Mouse (Mus musculus): ENCODE measurements around the gene Vps13d. TPM values are rescaled to one million over a fixed set of nuclear protein-coding genes. Genes with fewer than 3 reads are reported as not detected.

Vps13d gene
- total RNA-seq, 2 experiments from 2014 or later: 26.1 to 37.3 TPM

- peak; percentile 59 for ATAC-seq (replicated peaks; ENCODE audit: poor library complexity, severe bottlenecking)
Measured at GRCm38 (mm10) chr4:145161243-145161642, 33.6 kb downstream of the Vps13d start.

GRCm38 (mm10) chr4:145155956-145156355 lies 38.8 kb downstream of the Vps13d start:
- peak; percentile 98 for ATAC-seq (replicated peaks; ENCODE audit: poor library complexity, severe bottlenecking)

GRCm38 (mm10) chr4:145151103-145151486 lies 43.7 kb downstream of the Vps13d start:
- no peak for ATAC-seq (replicated peaks; ENCODE audit: poor library complexity, severe bottlenecking)

GRCm38 (mm10) chr4:145150345-145151102 lies 44.3 kb downstream of the Vps13d start:
- ATAC-seq (replicated peaks; ENCODE audit: poor library complexity, severe bottlenecking): no peak

GRCm38 (mm10) chr4:145147006-145147961 lies 47.5 kb downstream of the Vps13d start:
- ATAC-seq (replicated peaks; ENCODE audit: poor library complexity, severe bottlenecking): no peak; the same call in 1 of the 2 replicates

- ATAC-seq (replicated peaks; ENCODE audit: poor library complexity, severe bottlenecking): peak; percentile 46
Measured at GRCm38 (mm10) chr4:145143533-145143932, 51.3 kb downstream of the Vps13d start.

GRCm38 (mm10) chr4:145136705-145137104 lies 58.1 kb downstream of the Vps13d start:
- ATAC-seq (replicated peaks; ENCODE audit: poor library complexity, severe bottlenecking): no peak

GRCm38 (mm10) chr4:145135473-145135872 lies 59.3 kb downstream of the Vps13d start:
- ATAC-seq (replicated peaks; ENCODE audit: poor library complexity, severe bottlenecking): no peak

- no peak for ATAC-seq (replicated peaks; ENCODE audit: poor library complexity, severe bottlenecking)
Measured at GRCm38 (mm10) chr4:145130772-145131171, 64.0 kb downstream of the Vps13d start.

GRCm38 (mm10) chr4:145129956-145130548 lies 64.8 kb downstream of the Vps13d start:
- peak; percentile 92 for ATAC-seq (replicated peaks; ENCODE audit: poor library complexity, severe bottlenecking)

GRCm38 (mm10) chr4:145125463-145126220 lies 69.2 kb downstream of the Vps13d start:
- no peak for ATAC-seq (replicated peaks; ENCODE audit: poor library complexity, severe bottlenecking)

GRCm38 (mm10) chr4:145124419-145124818 lies 70.4 kb downstream of the Vps13d start:
- no peak for ATAC-seq (replicated peaks; ENCODE audit: poor library complexity, severe bottlenecking)

- peak; percentile 98 for ATAC-seq (replicated peaks; ENCODE audit: poor library complexity, severe bottlenecking)
Measured at GRCm38 (mm10) chr4:145111641-145112040, 83.2 kb downstream of the Vps13d start.

GRCm38 (mm10) chr4:145110736-145111135 lies 84.1 kb downstream of the Vps13d start:
- ATAC-seq (replicated peaks; ENCODE audit: poor library complexity, severe bottlenecking): no peak

GRCm38 (mm10) chr4:145106796-145107195 lies 88.0 kb downstream of the Vps13d start:
- ATAC-seq (replicated peaks; ENCODE audit: poor library complexity, severe bottlenecking): no peak

GRCm38 (mm10) chr4:145105319-145105718 lies 89.5 kb downstream of the Vps13d start:
- ATAC-seq (replicated peaks; ENCODE audit: poor library complexity, severe bottlenecking): no peak

- ATAC-seq (replicated peaks; ENCODE audit: poor library complexity, severe bottlenecking): no peak
Measured at GRCm38 (mm10) chr4:145104917-145105316, 89.9 kb downstream of the Vps13d start.

- peak; percentile 37; the same call in 1 of the 2 replicates for ATAC-seq (replicated peaks; ENCODE audit: poor library complexity, severe bottlenecking)
Measured at GRCm38 (mm10) chr4:145103617-145104016, 91.2 kb downstream of the Vps13d start.

GRCm38 (mm10) chr4:145101823-145102718 lies 92.7 kb downstream of the Vps13d start:
- ATAC-seq (replicated peaks; ENCODE audit: poor library complexity, severe bottlenecking): no peak

Data from granulocyte monocyte progenitor cell, adult 5-6 weeks (primary cell).